Mouse (Mus musculus): ENCODE results near the gene P2rx3. TPM values are rescaled to one million over a fixed set of nuclear protein-coding genes. Genes with fewer than 3 reads are reported as not detected.

Gene P2rx3
- polyA plus RNA-seq (2012; ENCODE audit: low replicate concordance) = not detected in 2 replicates

GRCm38 (mm10) chr2:85037047-85038026 lies at the start of gene P2rx3, which contains the start of gene Ssrp1:
P2rx3 (minus strand) TSS chr2:85037462.
Ssrp1 (plus strand) TSS chr2:85037234.

GRCm38 (mm10) chr2:85047596-85048167 lies 10.4 kb upstream of the P2rx3 start, which contains the start of gene Tnks1bp1:
Tnks1bp1 (plus strand) TSS chr2:85048022.

GRCm38 (mm10) chr2:84987930-84988329 lies 49.3 kb downstream of the P2rx3 start, which contains the start of gene Prg3:
Prg3 (plus strand) TSS chr2:84988215.

GRCm38 (mm10) chr2:84980188-84980587 lies 57.1 kb downstream of the P2rx3 start, which contains the start of gene Prg2:
Prg2 (plus strand) TSS chr2:84980461.

Other genes with a start within 250 kb of the P2rx3 start
- gene Ube2l6, start 238.6 kb downstream of the P2rx3 start, polyA plus RNA-seq (2012; ENCODE audit: low replicate concordance) = 3.3 and 20.8 TPM in 2 replicates
- not detected in 2 replicates for gene Smtnl1, start 214.8 kb downstream of the P2rx3 start, polyA plus RNA-seq (2012; ENCODE audit: low replicate concordance)
- 2.3 and 7.3 TPM in 2 replicates for gene Timm10, start 210.5 kb downstream of the P2rx3 start, polyA plus RNA-seq (2012; ENCODE audit: low replicate concordance)
- 52.4 and 120 TPM in 2 replicates for gene Slc43a1, start 198.6 kb downstream of the P2rx3 start, polyA plus RNA-seq (2012; ENCODE audit: low replicate concordance)
- gene Rtn4rl2, start 150.8 kb downstream of the P2rx3 start, polyA plus RNA-seq (2012; ENCODE audit: low replicate concordance) = 3.3 and 4.7 TPM in 2 replicates
- gene Slc43a3, start 100.9 kb downstream of the P2rx3 start, polyA plus RNA-seq (2012; ENCODE audit: low replicate concordance) = 23.9 and 31.0 TPM in 2 replicates
- gene Prg2, start 57.0 kb downstream of the P2rx3 start, polyA plus RNA-seq (2012; ENCODE audit: low replicate concordance) = not detected in 2 replicates
- 0.61 TPM in 1 of 2 replicates, not detected in the other for gene Prg3, start 49.2 kb downstream of the P2rx3 start, polyA plus RNA-seq (2012; ENCODE audit: low replicate concordance)
- 34.2 and 67.2 TPM in 2 replicates for gene Ssrp1, start 228 bp downstream of the P2rx3 start, polyA plus RNA-seq (2012; ENCODE audit: low replicate concordance)
- gene Tnks1bp1, start 10.6 kb upstream of the P2rx3 start, polyA plus RNA-seq (2012; ENCODE audit: low replicate concordance) = 7.2 and 11.3 TPM in 2 replicates
- 0.05 and 0.16 TPM in 2 replicates for gene Aplnr, start 98.8 kb upstream of the P2rx3 start, polyA plus RNA-seq (2012; ENCODE audit: low replicate concordance)
- gene Lrrc55, start 159.7 kb upstream of the P2rx3 start, polyA plus RNA-seq (2012; ENCODE audit: low replicate concordance) = 0.20 TPM in 1 of 2 replicates, not detected in the other

All from leukemia stem cell, adult 10-12 weeks (primary cell).